Mouse (Mus musculus): ENCODE data around the gene Gm45711. TPM values are rescaled to one million over a fixed set of nuclear protein-coding genes. Genes with fewer than 3 reads are reported as not detected.

Gene Gm45711
- polyA plus RNA-seq, 1 experiment: not detected

DNA sequence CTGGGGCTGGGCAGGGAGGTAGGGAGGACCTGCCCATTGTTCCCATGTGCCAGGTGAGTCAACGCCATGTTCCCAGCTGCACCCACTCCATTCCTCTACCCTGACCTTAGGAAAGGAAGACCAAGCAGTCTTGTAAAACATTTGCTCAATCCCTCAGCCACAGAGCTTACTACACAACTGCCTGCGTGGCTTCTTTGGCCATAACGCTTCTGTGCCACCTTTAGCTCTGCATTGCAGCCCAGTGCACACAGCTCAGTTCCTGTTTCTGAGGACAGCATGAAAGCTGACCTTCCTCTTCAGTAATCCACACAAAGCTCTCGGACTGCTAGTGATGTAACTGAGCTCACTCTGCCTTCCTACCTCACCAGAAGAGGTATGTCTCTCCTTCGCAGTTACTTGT lies 77.0 kb downstream of the Gm45711 start:
- H3K4me1 ChIP-seq (ENCODE audit: control insufficient read depth, insufficient read depth, low read length): no peaks in the 10 kb centered on the region
- H3K9ac ChIP-seq (ENCODE audit: low read depth, poor library complexity, severe bottlenecking): no peak overlapping the region
- peaks cover 15% of the 10 kb centered on the region for H3K36me3 ChIP-seq (ENCODE audit: control insufficient read depth, insufficient read depth, low read length, poor library complexity, severe bottlenecking)
- TF ChIP-seq POLR2A (IDR thresholded peaks at IDR 0.05; ENCODE audit: insufficient read depth, low read length) (no peak), CTCF (IDR thresholded peaks at IDR 0.05; ENCODE audit: low read depth, low read length) (no peak), EP300 (IDR thresholded peaks at IDR 0.05; ENCODE audit: insufficient read depth, low read depth, low read length) (no peak)
- no peak overlapping the region for H3K27ac ChIP-seq (ENCODE audit: insufficient read depth, low read length)
- H3K9me3 ChIP-seq (replicated peaks; ENCODE audit: control insufficient read depth, insufficient read depth, low read length, poor library complexity, severe bottlenecking): no peaks in the 10 kb centered on the region
- H3K27me3 ChIP-seq (ENCODE audit: control insufficient read depth, insufficient read depth, low read length, poor library complexity, severe bottlenecking): no peaks in the 10 kb centered on the region
- no peak overlapping the region for H3K4me3 ChIP-seq (ENCODE audit: low read depth, low read length)

DNA sequence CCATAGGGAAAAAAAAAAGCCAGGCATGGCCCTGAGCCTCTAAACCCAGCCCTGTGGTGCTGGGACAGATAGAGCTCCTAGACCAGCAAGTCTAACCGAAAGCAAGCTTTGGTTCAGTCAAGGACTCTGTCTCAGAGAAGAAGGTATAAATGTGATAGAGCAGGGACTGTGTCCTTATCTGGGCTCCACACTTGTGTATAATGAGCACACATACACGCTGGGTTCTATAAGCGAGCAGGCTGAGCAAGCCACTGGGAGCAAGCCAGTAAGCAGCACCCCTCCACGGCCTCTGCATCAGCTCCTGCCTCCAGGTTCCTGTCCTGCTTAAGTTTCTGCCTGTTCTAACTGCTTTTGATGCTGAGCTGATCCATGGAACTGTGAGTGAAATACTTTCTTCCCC lies 77.8 kb downstream of the Gm45711 start:
- no peaks in the 10 kb centered on the region for H3K27me3 ChIP-seq (ENCODE audit: control insufficient read depth, insufficient read depth, low read length, poor library complexity, severe bottlenecking)
- TF ChIP-seq POLR2A (IDR thresholded peaks at IDR 0.05; ENCODE audit: insufficient read depth, low read length) (no peak), EP300 (IDR thresholded peaks at IDR 0.05; ENCODE audit: insufficient read depth, low read depth, low read length) (no peak), CTCF (IDR thresholded peaks at IDR 0.05; ENCODE audit: low read depth, low read length) (no peak)
- no peaks in the 10 kb centered on the region for H3K9me3 ChIP-seq (replicated peaks; ENCODE audit: control insufficient read depth, insufficient read depth, low read length, poor library complexity, severe bottlenecking)
- H3K36me3 ChIP-seq (ENCODE audit: control insufficient read depth, insufficient read depth, low read length, poor library complexity, severe bottlenecking): peaks cover 18% of the 10 kb centered on the region
- H3K4me3 ChIP-seq (ENCODE audit: low read depth, low read length): no peak overlapping the region
- H3K27ac ChIP-seq (ENCODE audit: insufficient read depth, low read length): no peak overlapping the region
- no peak overlapping the region for H3K9ac ChIP-seq (ENCODE audit: low read depth, poor library complexity, severe bottlenecking)
- H3K4me1 ChIP-seq (ENCODE audit: control insufficient read depth, insufficient read depth, low read length): no peaks in the 10 kb centered on the region

Other genes with a start within 250 kb of the Gm45711 start
- 0.34 and 0.38 TPM in 2 replicates for gene Cdh5, start 208.5 kb downstream of the Gm45711 start, polyA plus RNA-seq (2011; ENCODE audit: insufficient read depth, insufficient read length, low read depth, missing spikeins)
- 0.23 and 0.51 TPM in 2 replicates for gene Bean1, start 139.6 kb downstream of the Gm45711 start, polyA plus RNA-seq (2011; ENCODE audit: insufficient read depth, insufficient read length, low read depth, missing spikeins)
- gene Tk2, start 61.5 kb downstream of the Gm45711 start, polyA plus RNA-seq (2011; ENCODE audit: insufficient read depth, insufficient read length, low read depth, missing spikeins): 17.2 and 18.0 TPM in 2 replicates
- 20.4 and 21.0 TPM in 2 replicates for gene Cklf, start 59.2 kb downstream of the Gm45711 start, polyA plus RNA-seq (2011; ENCODE audit: insufficient read depth, insufficient read length, low read depth, missing spikeins)
- gene Cmtm2a, start 16.9 kb downstream of the Gm45711 start, polyA plus RNA-seq (2011; ENCODE audit: insufficient read depth, insufficient read length, low read depth, missing spikeins): not detected in 2 replicates
- gene Cmtm1, start 64 bp upstream of the Gm45711 start, polyA plus RNA-seq (2011; ENCODE audit: insufficient read depth, insufficient read length, low read depth, missing spikeins): not detected in 2 replicates
- not detected in 2 replicates for gene Gm11020, start 11.5 kb upstream of the Gm45711 start, polyA plus RNA-seq (2011; ENCODE audit: insufficient read depth, insufficient read length, low read depth, missing spikeins)
- gene Cmtm2b, start 12.1 kb upstream of the Gm45711 start, polyA plus RNA-seq (2011; ENCODE audit: insufficient read depth, insufficient read length, low read depth, missing spikeins): not detected in 2 replicates
- 20.3 and 22.2 TPM in 2 replicates for gene Cmtm3, start 29.3 kb upstream of the Gm45711 start, polyA plus RNA-seq (2011; ENCODE audit: insufficient read depth, insufficient read length, low read depth, missing spikeins)
- 53.7 and 58.1 TPM in 2 replicates for gene Cmtm4, start 85.7 kb upstream of the Gm45711 start, polyA plus RNA-seq (2011; ENCODE audit: insufficient read depth, insufficient read length, low read depth, missing spikeins)
- gene Dync1li2, start 133.0 kb upstream of the Gm45711 start, polyA plus RNA-seq (2011; ENCODE audit: insufficient read depth, insufficient read length, low read depth, missing spikeins): 43.2 and 54.9 TPM in 2 replicates
- gene Terb1, start 199.8 kb upstream of the Gm45711 start, polyA plus RNA-seq (2011; ENCODE audit: insufficient read depth, insufficient read length, low read depth, missing spikeins): 1.1 and 1.5 TPM in 2 replicates
- gene Nae1, start 224.6 kb upstream of the Gm45711 start, polyA plus RNA-seq (2011; ENCODE audit: insufficient read depth, insufficient read length, low read depth, missing spikeins): 114 and 125 TPM in 2 replicates
- 1.2 and 1.4 TPM in 2 replicates for gene Car7, start 224.6 kb upstream of the Gm45711 start, polyA plus RNA-seq (2011; ENCODE audit: insufficient read depth, insufficient read length, low read depth, missing spikeins)